Mouse (Mus musculus): ENCODE measurements around the gene Pld1.

DNA sequence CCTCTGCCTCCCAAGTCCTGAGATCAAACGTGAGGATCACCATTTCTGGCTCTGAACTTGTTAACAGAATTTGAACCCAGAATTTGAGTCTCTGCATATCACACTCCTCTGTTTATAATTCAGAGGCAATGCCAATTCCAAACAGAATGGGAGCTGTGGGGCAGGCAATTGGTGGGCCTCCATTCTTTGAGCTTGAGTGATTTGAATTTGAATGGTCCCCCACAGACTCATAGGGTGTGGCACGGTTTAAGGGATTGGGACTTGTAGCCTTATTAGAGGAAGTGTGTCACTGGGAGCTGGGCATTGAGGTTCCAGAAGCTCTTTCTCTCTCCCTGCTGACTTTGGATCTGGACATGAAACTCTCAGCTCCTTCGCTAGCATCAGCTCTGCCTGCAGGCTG, 2.9 kb upstream of the Pld1 start:
- no peak for TF ChIP-seq GATA1 (IDR thresholded peaks at IDR 0.05; ENCODE audit: borderline replicate concordance, low read length)
- no peak for TF ChIP-seq FLI1 (IDR thresholded peaks at IDR 0.05; ENCODE audit: low read length)

All from megakaryocyte, embryonic 14.5 days (primary cell).